Mouse (Mus musculus) CH12.LX (cell line): ENCODE results near the gene Pgp. TPM values are rescaled to one million over a fixed set of nuclear protein-coding genes. Genes with fewer than 3 reads are reported as not detected.

ENCODE experiments used
- DNase-seq: peaks from one replicate; pipeline ENCODE4 v3.0.0-alpha.2; 2013; ENCODE audit errors: extremely low read depth
- H3K27ac ChIP-seq: 2 replicates; pipeline ENCODE4 v1.5.1; 2012; ENCODE audit warnings: low read depth, mild to moderate bottlenecking, control low read depth, moderate library complexity; ENCODE audit not compliant: insufficient read depth
- H3K27me3 ChIP-seq: replicated peaks from 2 replicates; pipeline ENCODE3; 2012; ENCODE audit warnings: inconsistent platforms
- H3K36me3 ChIP-seq, 2 experiments: replicated peaks in 1 of 2; 2 replicates each; pipeline versions ENCODE3 to v1.6.1; 2012; ENCODE audit warnings: inconsistent platforms in 1 of 2, low read length in 1 of 2, mild to moderate bottlenecking in 1 of 2, mixed read lengths in 1 of 2, moderate library complexity in 1 of 2; ENCODE audit not compliant: control insufficient read depth in 1 of 2, insufficient read depth in 1 of 2
- H3K4me1 ChIP-seq, 2 experiments: 2 replicates each; pipeline ENCODE4 v1.6.1; 2012; ENCODE audit warnings: inconsistent platforms in 1 of 2, moderate library complexity in 1 of 2; ENCODE audit not compliant: insufficient read depth in 2 of 2, control insufficient read depth in 1 of 2
- H3K4me2 ChIP-seq: 2 replicates; pipeline ENCODE4 v1.6.1; 2012; ENCODE audit warnings: low read depth, mild to moderate bottlenecking, control low read depth; ENCODE audit not compliant: poor library complexity, insufficient read depth, severe bottlenecking
- H3K4me3 ChIP-seq, 3 experiments: fragments of 150-350 bp in 1 of 3; sonication (generic) in 1 of 3; replicated peaks in 1 of 3; 2 replicates each; pipeline versions ENCODE3 to v1.5.1; 2011 to 2012; ENCODE audit warnings: low read depth in 2 of 3, low read length in 2 of 3, mild to moderate bottlenecking in 2 of 3, moderate library complexity in 2 of 3, control low read depth in 1 of 3, improper control_type of control experiment in 1 of 3, inconsistent platforms in 1 of 3, mixed read lengths in 1 of 3; ENCODE audit not compliant: poor library complexity in 1 of 3
- H3K79me2 ChIP-seq: replicated peaks from 2 replicates; pipeline ENCODE4 v1.6.1; 2012; ENCODE audit warnings: mild to moderate bottlenecking, moderate library complexity; ENCODE audit not compliant: control insufficient read depth, poor library complexity, insufficient read depth, severe bottlenecking; ENCODE audit errors: extremely low read depth
- H3K9ac ChIP-seq: 2 replicates; pipeline ENCODE4 v1.6.1; 2012; ENCODE audit warnings: low read depth, mild to moderate bottlenecking, control low read depth, moderate library complexity; ENCODE audit not compliant: insufficient read depth
- H3K9me3 ChIP-seq: replicated peaks from 2 replicates; pipeline ENCODE3; 2012; ENCODE audit warnings: low read length, inconsistent platforms, mixed read lengths
- GABPA ChIP-seq: IDR thresholded peaks from 2 replicates; pipeline ENCODE4 v1.6.1; 2012; ENCODE audit warnings: low read depth, low read length, improper control_type of control experiment, inconsistent platforms; ENCODE audit not compliant: insufficient replicate concordance
- JUN ChIP-seq: IDR thresholded peaks from 2 replicates; pipeline ENCODE4 v1.6.1; 2011; ENCODE audit warnings: low read depth, mild to moderate bottlenecking, low read length, improper control_type of control experiment, moderate library complexity; ENCODE audit not compliant: insufficient read depth
- JUND ChIP-seq: conservative IDR thresholded peaks from 2 replicates; pipeline ENCODE4 v1.6.1; 2011; ENCODE audit warnings: low read depth, low read length, improper control_type of control experiment
- KAT2A ChIP-seq: IDR thresholded peaks from 2 replicates; pipeline ENCODE4 v1.6.1; 2012; ENCODE audit warnings: low read length, improper control_type of control experiment, inconsistent platforms; ENCODE audit not compliant: insufficient replicate concordance
- MAZ ChIP-seq: IDR thresholded peaks from 2 replicates; pipeline ENCODE4 v1.6.1; 2012; ENCODE audit warnings: low read depth, mild to moderate bottlenecking, inconsistent platforms, low read length, improper control_type of control experiment, moderate library complexity
- NELFE ChIP-seq: IDR thresholded peaks from 2 replicates; pipeline ENCODE4 v1.6.1; 2011; ENCODE audit warnings: low read depth, low read length, improper control_type of control experiment
- PAX5 ChIP-seq: IDR thresholded peaks from 2 replicates; pipeline ENCODE4 v1.6.1; 2012; ENCODE audit warnings: low read length, inconsistent platforms, mixed read lengths
- SIN3A ChIP-seq: IDR thresholded peaks from 2 replicates; pipeline ENCODE4 v1.6.1; 2012; ENCODE audit warnings: low read length, improper control_type of control experiment, inconsistent platforms
- TCF12 ChIP-seq: IDR thresholded peaks from 2 replicates; pipeline ENCODE4 v1.6.1; 2014; ENCODE audit warnings: low read depth, mild to moderate bottlenecking, inconsistent platforms, low read length, improper control_type of control experiment
- USF2 ChIP-seq: conservative IDR thresholded peaks from 2 replicates; pipeline ENCODE4 v1.6.1; 2011; ENCODE audit warnings: low read depth, low read length, improper control_type of control experiment
- ZMIZ1 ChIP-seq: IDR thresholded peaks from 2 replicates; pipeline ENCODE4 v1.6.1; 2012; ENCODE audit warnings: low read depth, mild to moderate bottlenecking, inconsistent platforms, low read length, improper control_type of control experiment
- ZNF384 ChIP-seq: IDR thresholded peaks from 2 replicates; pipeline ENCODE4 v1.6.1; 2012; ENCODE audit warnings: low read depth, low read length, improper control_type of control experiment, inconsistent platforms
- dilution Hi-C: fragments of 300-500 bp; cut with MboI; formaldehyde crosslinking; loops from 2 replicates; pipeline ENCODE4 v1.14.3; 2020; ENCODE audit warnings: low sequenced_read_pairs; ENCODE audit not compliant: extremely low pct_unique_long_range_greater_than_20kb, extremely low pct_ligation_motif_present
- in situ Hi-C: fragments of 300-500 bp; cut with MboI; formaldehyde crosslinking; loops from 3 replicates; pipeline ENCODE4 v1.14.3; 2019; ENCODE audit warnings: low sequenced_read_pairs, low pct_ligation_motif_present, low pct_unique_long_range_greater_than_20kb, mixed read lengths
- polyA plus RNA-seq: library from polyadenylated mRNA; unstranded; fragments of >175 nt; gene quantifications from 2 replicates; pipeline ENCODE4 v1.2.1, GENCODE M21; 2012; ENCODE audit warnings: low read depth; ENCODE audit not compliant: insufficient read length
- total RNA-seq, 2 experiments: library from RNA; depleted of rRNA; stranded (reverse); fragments of 300-350 nt in 1 of 2; fragments of >200 nt in 1 of 2; gene quantifications; 2 replicates each; pipeline ENCODE4 v1.2.3; 2012 to 2014

The Pgp gene
- total and polyA plus RNA-seq, 3 experiments, result 14.2 to 41.8 (median 41.6) TPM

DNA sequence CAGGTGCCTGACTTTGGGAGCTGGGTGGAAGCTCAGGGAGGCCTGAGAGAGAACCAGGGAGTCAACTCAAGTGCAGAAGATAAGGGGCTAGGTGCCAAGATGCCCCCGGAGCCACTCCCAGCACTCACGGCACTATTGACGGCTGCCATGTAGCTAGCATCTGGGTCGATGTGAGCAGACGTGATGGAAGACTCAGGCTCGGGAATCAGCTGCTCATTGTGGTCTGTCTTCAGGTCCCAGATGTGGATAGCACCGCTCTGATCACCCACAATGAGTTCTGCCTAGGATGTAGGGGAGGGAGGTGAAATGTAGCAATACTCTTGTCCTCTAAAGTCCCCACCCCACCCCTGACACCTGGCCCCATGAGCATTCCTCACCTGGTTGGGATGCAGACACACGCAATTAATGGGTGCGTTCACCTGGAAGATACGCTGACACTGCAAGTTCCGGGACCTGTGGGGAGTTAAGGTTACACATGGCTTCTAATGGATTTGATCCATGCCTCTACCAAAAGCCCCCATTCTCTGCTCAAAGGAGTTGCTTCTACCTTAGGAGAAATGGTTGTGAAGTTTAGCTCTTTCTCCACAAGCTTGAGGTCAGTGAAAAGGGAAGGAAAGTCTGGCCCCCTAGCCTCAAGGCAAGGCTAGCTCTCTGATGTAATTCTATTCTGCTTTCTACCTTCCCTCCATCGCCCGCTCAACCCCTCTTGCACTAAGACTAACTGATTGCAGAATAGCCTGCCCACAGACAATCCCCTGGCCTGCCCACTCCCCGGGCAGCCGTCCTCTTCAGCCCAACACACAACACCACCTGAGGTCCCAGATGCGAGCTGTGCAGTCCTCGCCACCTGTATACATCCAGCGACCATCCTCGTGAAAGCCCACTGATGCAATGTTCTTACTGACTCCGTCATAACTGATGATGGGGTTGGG is 7.1 kb downstream of the Pgp start:
- H3K27me3 ChIP-seq, result no peaks in the 10 kb centered on the region
- H3K4me2 ChIP-seq, result no peak overlapping the region
- H3K36me3 ChIP-seq, result peaks cover 39 to 56% of the 10 kb centered on the region in 2 experiments
- no peak overlapping the region for H3K27ac ChIP-seq
- DNase-seq, result no peak
- dilution Hi-C loops, result no loop called here
- peaks cover 12 to 30% of the 10 kb centered on the region in 2 experiments; a peak in 3 of 4 replicates for H3K4me1 ChIP-seq
- peak overlapping the region; percentile 61; the same call in 1 of the 2 replicates for H3K9ac ChIP-seq
- no peaks in the 10 kb centered on the region for H3K79me2 ChIP-seq
- TF ChIP-seq NELFE, result no peak
- no peak for TF ChIP-seq KAT2A
- no peak for TF ChIP-seq PAX5
- no peak for TF ChIP-seq JUND
- TF ChIP-seq ZNF384, result no peak
- TF ChIP-seq GABPA, result no peak
- TF ChIP-seq JUN, result no peak
- TF ChIP-seq TCF12, result no peak
- TF ChIP-seq USF2, result no peak
- TF ChIP-seq MAZ, result no peak
- in situ Hi-C loops, result loop anchor here (5.0 kb wide), 1 partner anchor 55 kb away; the partner anchor contains the start of gene Rab26
- H3K9me3 ChIP-seq, result no peaks in the 10 kb centered on the region
- no peak overlapping the region for H3K4me3 ChIP-seq

- TF ChIP-seq ZMIZ1 (no peak), SIN3A (no peak), KAT2A (no peak), NELFE (no peak)
- Histone ChIP-seq H3K9ac (peak overlapping the region; percentile 61), H3K9me3 (no peaks in the 10 kb centered on the region), H3K4me2 (peak overlapping the region; percentile 77), H3K79me2 (no peaks in the 10 kb centered on the region), H3K27ac (no peak overlapping the region), H3K4me3 (peak overlapping the region; percentile 36 to 81 (median 72)), H3K4me1 (peaks cover 7 to 22% of the 10 kb centered on the region in 2 experiments; a peak in 3 of 4 replicates), H3K27me3 (no peaks in the 10 kb centered on the region), H3K36me3 (peaks cover 34 to 48% of the 10 kb centered on the region in 2 experiments)
- no peak for DNase-seq
- in situ Hi-C loops, result loop anchor here (5.0 kb wide), 1 partner anchor 54 kb away; the partner anchor contains the start of gene Rab26
- dilution Hi-C loops, result no loop called here
Measured at GRCm38 (mm10) chr17:24477985-24478600, 7.9 kb downstream of the Pgp start.
